Mouse (Mus musculus) bone marrow, adult 2 months (tissue): Measurements from ENCODE around the gene Stim2. TPM values are rescaled to one million over a fixed set of nuclear protein-coding genes. Genes with fewer than 3 reads are reported as not detected.

Source experiments
- H3K27ac ChIP-seq: fragments of 200-500 bp; 2 replicates; pipeline ENCODE4 v1.5.1; 2012; ENCODE audit warnings: low read depth, mild to moderate bottlenecking, control low read depth, inconsistent platforms, low read length; ENCODE audit not compliant: control insufficient read depth, poor library complexity, insufficient read depth
- H3K4me1 ChIP-seq: fragments of 200-500 bp; 2 replicates; pipeline ENCODE4 v1.6.1; 2011; ENCODE audit warnings: low read length; ENCODE audit not compliant: control insufficient read depth, insufficient read depth
- H3K4me3 ChIP-seq: fragments of 200-500 bp; replicated peaks from 2 replicates; pipeline ENCODE3; 2011; ENCODE audit warnings: mild to moderate bottlenecking, low read depth, low read length, control low read depth; ENCODE audit not compliant: control insufficient read depth
- CTCF ChIP-seq: fragments of 200-500 bp; IDR thresholded peaks from 2 replicates; pipeline ENCODE4 v1.5.1; 2011; ENCODE audit warnings: low read length, control low read depth; ENCODE audit not compliant: control insufficient read depth, insufficient read depth
- POLR2A ChIP-seq: fragments of 200-500 bp; IDR thresholded peaks from 2 replicates; pipeline ENCODE4 v1.6.1; 2011; ENCODE audit warnings: low read depth, mild to moderate bottlenecking, control low read depth, low read length, borderline replicate concordance; ENCODE audit not compliant: control insufficient read depth
- WGBS: fragments of 180-500 bp; shearing (Covaris S2); methylation state at CpG from one replicate; pipeline ENCODE4 v1.1.7; 2018; 5-methylcytosine and 5-hydroxymethylcytosine counted together
- polyA plus RNA-seq: library from polyadenylated mRNA; stranded (reverse); fragments of >200 nt; gene quantifications from 2 replicates; pipeline ENCODE4 v1.2.4, GENCODE M21; 2011; ENCODE audit warnings: low replicate concordance; ENCODE audit not compliant: missing spikeins, insufficient read depth, insufficient read length

Gene Stim2
- polyA plus RNA-seq, 1 experiment: 19.1 TPM

GRCm38 (mm10) chr5:53961229-53961628, 37.1 kb upstream of the Stim2 start:
- TF ChIP-seq POLR2A (no peak), CTCF (no peak)
- no peak overlapping the region for H3K27ac ChIP-seq
- 55% methylated on average over 5 of the region's 5 CpGs for WGBS
- no peaks in the 10 kb centered on the region for H3K4me1 ChIP-seq
- H3K4me3 ChIP-seq: no peak overlapping the region

GRCm38 (mm10) chr5:53961830-53962515, 36.3 kb upstream of the Stim2 start:
- WGBS: 48% methylated on average over 12 of the region's 12 CpGs
- H3K4me3 ChIP-seq: no peak overlapping the region
- no peaks in the 10 kb centered on the region for H3K4me1 ChIP-seq
- TF ChIP-seq CTCF: no peak
- TF ChIP-seq POLR2A: no peak
- H3K27ac ChIP-seq: no peak overlapping the region

GRCm38 (mm10) chr5:53965656-53966055, 32.6 kb upstream of the Stim2 start:
- 85% methylated on average over 5 of the region's 5 CpGs for WGBS
- H3K27ac ChIP-seq: no peak overlapping the region
- no peaks in the 10 kb centered on the region for H3K4me1 ChIP-seq
- no peak for TF ChIP-seq CTCF
- no peak overlapping the region for H3K4me3 ChIP-seq

- no peak overlapping the region for H3K4me3 ChIP-seq
- no peak overlapping the region for H3K27ac ChIP-seq
- H3K4me1 ChIP-seq: no peaks in the 10 kb centered on the region
- WGBS: 80% methylated on average over 2 of the region's 2 CpGs
- TF ChIP-seq CTCF: no peak
- no peak for TF ChIP-seq POLR2A
These were observed 30.7 kb upstream of the Stim2 start for GRCm38 (mm10) chr5:53967560-53967959.

GRCm38 (mm10) chr5:53970178-53970577, 28.1 kb upstream of the Stim2 start:
- H3K4me1 ChIP-seq: no peaks in the 10 kb centered on the region
- WGBS: 19% methylated on average over 7 of the region's 7 CpGs
- TF ChIP-seq POLR2A (no peak), CTCF (no peak)
- no peak overlapping the region for H3K27ac ChIP-seq
- H3K4me3 ChIP-seq: no peak overlapping the region

- no peak overlapping the region for H3K27ac ChIP-seq
- 82% methylated on average over 4 of the region's 4 CpGs for WGBS
- H3K4me3 ChIP-seq: no peak overlapping the region
- TF ChIP-seq CTCF (no peak), POLR2A (no peak)
- H3K4me1 ChIP-seq: no peaks in the 10 kb centered on the region
These were observed 27.1 kb upstream of the Stim2 start for GRCm38 (mm10) chr5:53971201-53971600.

- TF ChIP-seq POLR2A (no peak), CTCF (no peak)
- Histone ChIP-seq H3K27ac (no peak overlapping the region), H3K4me3 (no peak overlapping the region), H3K4me1 (no peaks in the 10 kb centered on the region)
- WGBS: 83% methylated on average over 4 of the region's 4 CpGs
These were observed 25.4 kb upstream of the Stim2 start for GRCm38 (mm10) chr5:53972905-53973304.

- Histone ChIP-seq H3K4me3 (no peak overlapping the region), H3K27ac (no peak overlapping the region), H3K4me1 (no peaks in the 10 kb centered on the region)
- 84% methylated on average over 16 of the region's 16 CpGs for WGBS
- no peak for TF ChIP-seq POLR2A
- TF ChIP-seq CTCF: no peak
These were observed 21.8 kb upstream of the Stim2 start for GRCm38 (mm10) chr5:53976497-53976896.

- WGBS: 90% methylated on average over 8 of the region's 8 CpGs
- no peak for TF ChIP-seq POLR2A
- no peak for TF ChIP-seq CTCF
- no peaks in the 10 kb centered on the region for H3K4me1 ChIP-seq
- H3K4me3 ChIP-seq: no peak overlapping the region
- no peak overlapping the region for H3K27ac ChIP-seq
These were observed 21.2 kb upstream of the Stim2 start for GRCm38 (mm10) chr5:53977060-53977459.
